Mouse (Mus musculus): ENCODE results near the gene Gm11992. TPM values are rescaled to one million over a fixed set of nuclear protein-coding genes. Genes with fewer than 3 reads are reported as not detected.

Gene Gm11992
- polyA plus RNA-seq, 1 experiment: not detected

GRCm38 (mm10) chr11:9117358-9118049 is 69.1 kb downstream of the Gm11992 start:
- 21% methylated on average over 13 of the region's 13 CpGs for WGBS
- Histone ChIP-seq H3K27ac (ENCODE audit: control insufficient read depth, insufficient read depth, low read depth, low read length, poor library complexity) (no peak overlapping the region), H3K4me1 (ENCODE audit: control insufficient read depth, insufficient read depth, low read length) (no peaks in the 10 kb centered on the region; the same call in 1 of the 2 replicates), H3K4me3 (replicated peaks; ENCODE audit: control insufficient read depth, low read depth, low read length) (peak overlapping the region; percentile 35)
- TF ChIP-seq CTCF (IDR thresholded peaks at IDR 0.05; ENCODE audit: control insufficient read depth, insufficient read depth, low read length): no peak
- TF ChIP-seq POLR2A (IDR thresholded peaks at IDR 0.05; ENCODE audit: borderline replicate concordance, control insufficient read depth, low read depth, low read length): no peak

DNA sequence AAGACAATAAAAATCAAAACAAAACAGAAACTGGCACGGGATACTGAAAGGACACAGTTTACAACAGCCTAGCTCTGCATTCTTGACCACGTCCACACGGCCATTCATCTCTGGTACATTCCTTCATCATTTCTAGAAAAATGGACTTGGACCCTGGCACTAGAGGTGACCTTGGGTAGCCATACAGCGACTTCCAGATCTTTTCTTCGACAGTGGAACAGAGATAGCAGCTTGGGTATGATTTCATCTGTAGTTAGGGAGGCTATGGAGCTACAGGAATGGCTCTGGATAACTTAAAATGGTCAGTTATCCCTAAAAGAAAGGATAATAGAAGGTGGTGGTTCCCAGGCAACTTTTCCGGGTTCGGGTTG is 69.6 kb downstream of the Gm11992 start, which contains the start of gene Upp1:
Gene Upp1 (plus strand): TSS at position 54 of the 371 bp plus-strand sequence.
- no peak for TF ChIP-seq CTCF (IDR thresholded peaks at IDR 0.05; ENCODE audit: control insufficient read depth, insufficient read depth, low read length)
- TF ChIP-seq POLR2A (IDR thresholded peaks at IDR 0.05; ENCODE audit: borderline replicate concordance, control insufficient read depth, low read depth, low read length): no peak
- Histone ChIP-seq H3K4me1 (ENCODE audit: control insufficient read depth, insufficient read depth, low read length) (no peaks in the 10 kb centered on the region; the same call in 1 of the 2 replicates), H3K4me3 (replicated peaks; ENCODE audit: control insufficient read depth, low read depth, low read length) (peak within 1 kb of the TSS; percentile 44)

GRCm38 (mm10) chr11:9118421-9119121 is 70.2 kb downstream of the Gm11992 start:
- Histone ChIP-seq H3K4me3 (replicated peaks; ENCODE audit: control insufficient read depth, low read depth, low read length) (peak overlapping the region; percentile 44), H3K27ac (ENCODE audit: control insufficient read depth, insufficient read depth, low read depth, low read length, poor library complexity) (no peak overlapping the region), H3K4me1 (ENCODE audit: control insufficient read depth, insufficient read depth, low read length) (no peaks in the 10 kb centered on the region; the same call in 1 of the 2 replicates)
- 2% methylated on average over 40 of the region's 40 CpGs for WGBS
- TF ChIP-seq CTCF (IDR thresholded peaks at IDR 0.05; ENCODE audit: control insufficient read depth, insufficient read depth, low read length): no peak
- no peak for TF ChIP-seq POLR2A (IDR thresholded peaks at IDR 0.05; ENCODE audit: borderline replicate concordance, control insufficient read depth, low read depth, low read length)

More for the DNA sequence above, 69.6 kb downstream of the Gm11992 start, which contains the start of gene Upp1:
- H3K27ac ChIP-seq (ENCODE audit: control insufficient read depth, insufficient read depth, low read depth, low read length, poor library complexity): no peak within 1 kb of the TSS
- 1% methylated on average over 7 of the region's 7 CpGs for WGBS

Other genes starting within 250 kb of the Gm11992 start
- 0.38 and 0.45 TPM in 2 replicates for gene Pkd1l1, start 75.3 kb upstream of the Gm11992 start, polyA plus RNA-seq (2011; ENCODE audit: insufficient read depth, insufficient read length, low replicate concordance, missing spikeins)
- 4.0 and 7.6 TPM in 2 replicates for gene Hus1, start 37.4 kb upstream of the Gm11992 start, polyA plus RNA-seq (2011; ENCODE audit: insufficient read depth, insufficient read length, low replicate concordance, missing spikeins)
- not detected in 2 replicates for gene Sun3, start 397 bp downstream of the Gm11992 start, polyA plus RNA-seq (2011; ENCODE audit: insufficient read depth, insufficient read length, low replicate concordance, missing spikeins)
- 3.0 and 11.9 TPM in 2 replicates for gene Upp1, start 69.5 kb downstream of the Gm11992 start, polyA plus RNA-seq (2011; ENCODE audit: insufficient read depth, insufficient read length, low replicate concordance, missing spikeins)
- gene Abca13, start 143.3 kb downstream of the Gm11992 start, polyA plus RNA-seq (2011; ENCODE audit: insufficient read depth, insufficient read length, low replicate concordance, missing spikeins): 0.61 and 9.4 TPM in 2 replicates